Mouse (Mus musculus) thymus, postnatal 36 days (tissue): ENCODE measurements around the gene Tm4sf1.

Experiments used
- DNase-seq, 2 experiments: peaks; one replicate each; pipeline ENCODE4 v3.0.0; 2022; ENCODE audit warnings: mixed read lengths in 2 of 2

Tm4sf1 gene

DNA sequence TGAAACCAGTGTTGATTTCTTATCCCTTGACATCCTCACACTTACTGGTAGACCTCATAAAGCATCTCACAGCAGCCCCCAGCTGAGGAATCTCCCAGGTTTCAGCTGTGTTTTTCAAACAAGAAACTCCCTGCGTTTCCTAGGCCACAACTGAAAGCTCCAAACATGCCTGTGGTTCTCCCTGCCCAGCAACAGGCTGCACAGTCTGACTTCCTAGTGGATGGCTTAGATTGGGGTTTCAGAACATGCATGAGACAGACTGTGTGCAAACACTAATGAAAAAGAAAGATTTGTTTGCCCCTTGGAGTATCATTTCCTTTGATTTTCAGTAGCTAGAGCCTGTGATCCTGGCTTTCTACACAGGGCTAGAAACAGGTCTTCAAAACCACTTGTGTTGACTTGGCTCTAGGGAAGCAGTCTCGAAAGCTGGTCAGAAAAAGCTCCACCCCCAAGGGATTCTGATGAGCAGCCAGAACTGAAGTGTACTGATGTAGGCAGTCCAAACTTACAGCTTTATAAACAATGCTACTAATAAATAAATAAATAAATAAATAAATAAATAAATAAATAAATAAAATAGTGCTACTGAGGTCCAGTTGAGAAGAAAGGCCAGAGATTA lies at the start of gene Tm4sf1:
TSS of gene Tm4sf1 (minus strand) at position 68 of the 619 bp plus-strand sequence.
- DNase-seq: no peak

DNA sequence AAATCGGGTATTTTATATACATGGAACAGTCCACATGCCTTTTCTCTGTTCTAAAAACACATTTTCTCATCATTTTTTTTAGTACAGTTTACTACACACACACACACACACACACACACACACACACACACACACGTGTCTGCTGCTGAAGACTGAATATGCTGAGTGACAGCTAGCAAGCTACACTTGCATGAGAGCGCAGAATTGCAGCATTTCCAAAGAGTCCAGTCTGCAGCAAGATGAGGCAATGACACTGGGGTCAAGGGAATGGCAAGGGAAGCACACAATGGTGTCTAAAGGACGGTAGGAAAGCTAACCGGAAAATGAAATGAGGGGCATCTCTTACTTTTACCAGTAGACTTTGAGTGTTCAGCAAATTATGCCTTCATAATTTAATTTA lies 43.0 kb upstream of the Tm4sf1 start:
- no peak for DNase-seq

DNA sequence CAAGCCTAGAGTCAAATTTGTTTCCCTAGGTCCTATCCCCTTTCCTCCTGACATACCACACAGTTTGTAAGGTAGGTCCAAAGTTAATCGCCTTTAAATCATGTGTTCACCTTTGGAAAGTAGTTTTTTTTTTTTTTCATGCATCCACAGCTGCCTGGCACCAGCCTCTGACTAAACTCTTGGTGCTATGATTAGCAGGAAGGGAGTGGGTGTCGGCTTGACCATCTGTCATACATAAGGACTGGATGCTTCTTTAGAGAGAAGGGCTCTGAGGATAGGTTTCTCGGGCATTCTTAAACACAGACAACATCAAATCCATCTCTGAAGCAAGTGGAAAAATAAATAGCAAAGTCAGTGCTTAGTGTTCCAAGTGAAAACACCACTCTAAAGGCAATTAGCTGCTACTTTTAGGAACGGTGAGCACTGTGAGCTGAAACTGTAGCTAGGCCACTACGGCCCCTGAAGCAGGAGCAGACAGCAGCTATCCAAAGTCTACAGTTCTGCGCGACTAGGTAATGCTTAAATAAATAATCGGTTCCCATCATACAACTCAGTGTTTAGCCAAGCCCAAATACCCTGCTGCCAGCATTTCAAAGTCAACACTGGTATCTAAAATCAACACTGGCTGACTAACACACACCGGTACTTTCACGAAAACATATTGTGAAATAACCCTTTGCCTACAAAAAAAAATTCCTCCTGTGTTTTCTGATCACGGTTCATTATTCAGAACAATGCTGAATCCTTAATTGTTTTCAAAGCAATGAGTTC lies 42.2 kb upstream of the Tm4sf1 start:
- no peak for DNase-seq

DNA sequence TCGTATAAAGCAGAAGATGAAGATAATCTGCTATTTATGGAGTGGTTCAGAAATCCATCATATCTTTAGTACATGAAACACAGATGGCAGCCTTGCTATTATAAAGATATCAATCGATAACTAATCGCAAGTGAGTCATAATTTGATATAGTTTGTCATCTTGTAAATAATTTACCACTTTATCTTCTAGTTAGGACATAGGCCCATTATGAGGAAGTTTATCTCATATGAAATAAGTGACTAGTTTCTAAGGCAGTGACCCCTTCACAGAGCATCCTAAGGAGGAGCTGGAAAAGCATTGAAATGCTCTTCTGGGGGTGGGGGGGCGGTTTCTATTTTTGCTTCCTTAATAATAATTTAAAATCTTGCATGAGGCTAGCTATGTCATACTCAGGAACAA lies 41.2 kb upstream of the Tm4sf1 start:
- no peak for DNase-seq

DNA sequence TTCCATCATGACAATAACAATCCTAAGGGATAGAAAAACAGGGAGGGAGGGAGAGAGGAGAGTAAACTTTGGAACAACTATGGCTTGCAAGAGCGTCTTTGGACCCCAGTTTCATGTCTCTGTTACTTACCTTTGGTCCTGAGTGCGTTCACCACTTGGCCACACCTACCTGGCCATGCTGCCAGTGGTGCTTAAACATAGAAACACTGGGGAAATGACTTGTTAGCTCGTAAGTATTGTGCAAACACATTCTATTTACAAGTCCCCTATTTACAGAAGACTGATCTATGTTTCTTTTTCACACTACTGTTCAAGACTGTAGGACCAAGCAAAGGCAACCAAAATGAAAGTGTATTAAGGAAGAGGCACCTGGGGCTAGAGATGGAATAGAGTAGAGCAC lies 39.5 kb upstream of the Tm4sf1 start:
- DNase-seq: no peak

DNA sequence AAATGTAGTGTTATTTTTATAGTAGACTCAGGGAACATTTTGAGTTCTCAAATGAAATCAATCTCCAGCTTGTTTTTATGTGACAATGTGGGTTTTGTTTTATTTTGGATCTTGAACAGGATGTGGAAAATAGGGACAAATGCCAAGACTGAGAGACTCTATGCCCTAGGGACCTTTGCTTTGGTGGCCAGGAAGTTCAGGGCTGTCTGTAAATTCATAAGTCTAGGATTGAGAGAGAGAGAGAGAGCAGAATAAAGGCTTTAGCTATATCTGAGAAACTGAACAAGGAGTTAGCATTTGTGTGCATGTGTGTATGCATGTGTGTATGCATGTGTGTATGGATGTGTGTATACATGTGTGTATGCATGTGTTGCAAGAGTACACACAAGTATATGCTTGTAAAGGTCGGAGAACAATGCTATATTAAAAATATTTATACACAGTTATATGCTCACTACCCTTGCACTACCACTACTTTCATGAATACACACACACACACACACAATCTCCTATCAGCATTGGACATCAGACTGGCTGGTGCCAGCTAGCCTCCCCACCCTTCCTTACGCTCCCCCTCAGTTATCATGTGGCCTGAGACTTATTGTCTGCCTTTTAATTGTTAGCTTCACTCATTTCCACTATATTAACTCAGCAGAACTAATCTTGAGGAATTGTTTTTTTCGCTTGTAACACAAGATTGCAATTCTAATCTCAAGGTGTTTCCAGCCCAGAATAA lies 33.5 kb upstream of the Tm4sf1 start:
- no peak for DNase-seq

DNA sequence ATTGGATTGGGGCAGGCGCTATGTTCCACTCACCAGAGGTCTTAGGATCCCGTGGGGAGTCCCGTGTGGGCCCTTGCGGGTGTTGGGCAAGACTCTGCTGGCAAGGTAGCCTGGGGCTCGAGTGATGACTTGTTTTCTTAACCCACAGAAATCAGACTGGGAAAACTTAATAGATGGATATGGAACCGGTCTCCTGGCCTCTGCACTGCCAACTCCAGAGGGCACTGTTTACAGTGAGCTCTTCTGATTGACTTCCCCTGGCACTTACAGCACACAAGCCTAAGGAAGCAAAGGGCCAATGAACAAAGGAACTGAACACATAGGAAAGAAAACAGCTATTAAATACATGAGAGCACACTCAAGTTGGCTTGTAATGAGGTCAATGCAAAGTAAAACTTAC lies 26.2 kb upstream of the Tm4sf1 start:
- DNase-seq: no peak

DNA sequence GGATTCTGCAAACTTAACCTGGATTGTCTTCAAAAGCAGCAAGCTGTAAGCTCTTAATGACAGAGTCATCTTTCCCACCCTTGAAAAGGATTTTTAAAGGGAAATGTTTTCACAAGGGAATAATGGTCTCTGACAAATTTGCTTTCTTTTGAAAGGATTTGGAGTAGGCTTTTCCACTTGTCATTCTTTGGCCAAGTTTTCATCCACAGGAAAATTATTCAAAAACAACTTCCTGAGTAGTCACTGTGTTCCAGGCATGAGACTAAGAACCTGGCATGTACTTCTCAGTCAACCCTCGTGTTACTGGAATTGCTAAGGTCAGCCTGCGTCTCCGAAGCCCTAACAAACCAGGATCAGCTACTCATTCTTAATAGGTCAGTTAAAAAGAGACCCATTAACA lies 5.3 kb upstream of the Tm4sf1 start:
- no peak for DNase-seq

DNA sequence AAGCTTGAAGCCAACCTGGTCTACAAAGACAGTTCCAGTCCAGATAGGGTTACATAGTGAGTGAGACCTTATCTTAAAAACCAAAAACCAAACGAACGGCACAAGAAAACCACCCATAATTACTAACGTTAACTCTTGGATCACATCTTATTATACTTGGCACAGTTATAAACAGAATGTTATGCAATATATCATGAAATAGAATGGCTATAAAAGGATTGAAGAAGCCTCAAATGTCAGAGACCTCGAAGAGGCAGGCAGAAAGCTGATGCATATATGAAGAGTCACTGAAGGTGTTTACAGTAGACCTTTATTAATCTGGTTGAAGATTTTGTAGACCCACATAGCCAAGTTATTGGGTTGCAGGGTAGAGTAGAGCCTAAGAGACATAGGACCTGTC lies 3.8 kb upstream of the Tm4sf1 start:
- no peak for DNase-seq

DNA sequence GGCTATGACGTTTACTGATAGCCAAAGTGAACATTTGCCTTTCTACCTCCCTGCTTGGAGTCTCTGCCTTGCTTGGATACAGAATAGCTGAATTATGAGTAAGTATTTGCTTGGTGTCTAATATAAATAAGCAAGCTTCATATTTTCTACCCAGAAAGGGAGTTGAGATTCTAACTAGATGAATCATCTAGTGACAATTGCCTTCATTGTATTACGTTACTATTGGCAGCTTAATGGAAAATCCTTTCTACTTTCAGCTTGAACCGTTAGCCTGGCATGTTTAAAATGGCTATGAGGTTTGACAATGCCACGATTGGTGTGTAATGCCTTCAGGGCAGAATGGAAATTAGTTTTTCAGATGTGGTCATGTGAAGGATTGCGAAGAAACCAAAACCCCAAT lies 2.7 kb upstream of the Tm4sf1 start:
- no peak for DNase-seq

DNA sequence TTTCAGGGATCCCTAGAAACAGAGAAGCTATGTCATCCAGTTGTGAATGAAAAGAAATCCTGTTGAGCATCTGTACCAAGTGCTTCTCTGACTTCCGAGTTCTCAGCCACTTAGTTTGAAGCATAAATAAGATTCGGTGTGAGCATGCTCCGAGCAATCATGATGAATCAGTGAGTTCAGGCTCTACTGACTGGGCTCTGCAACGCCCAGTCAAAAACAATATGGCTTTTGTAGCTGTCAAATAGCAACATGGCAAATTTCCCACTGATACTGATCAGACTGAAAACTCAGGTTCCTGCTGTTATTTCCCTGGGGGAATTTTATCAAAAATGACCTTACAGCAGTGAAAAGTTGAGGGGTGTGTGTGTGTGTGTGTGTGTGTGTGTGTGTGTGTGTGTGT lies 2.3 kb upstream of the Tm4sf1 start:
- DNase-seq: no peak

DNA sequence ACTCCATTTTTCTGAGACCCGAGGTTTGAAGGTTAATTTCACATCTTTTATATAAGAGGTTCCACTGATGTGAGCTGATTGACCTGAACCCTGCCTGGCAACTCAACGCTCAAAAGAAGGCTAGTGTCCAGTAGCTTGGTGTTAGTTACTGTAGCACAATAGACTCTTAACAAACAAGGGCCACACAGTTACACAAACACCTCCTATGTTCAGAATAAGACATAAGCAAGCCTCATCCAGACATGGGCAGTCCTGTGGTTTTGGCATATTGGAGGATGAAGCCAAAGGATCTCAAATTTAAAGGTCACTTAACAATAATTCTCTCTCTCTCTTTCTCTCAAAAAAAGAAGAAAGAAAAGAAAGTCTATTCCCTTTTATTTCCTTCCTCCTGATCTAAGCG lies 1.7 kb upstream of the Tm4sf1 start:
- no peak for DNase-seq

DNA sequence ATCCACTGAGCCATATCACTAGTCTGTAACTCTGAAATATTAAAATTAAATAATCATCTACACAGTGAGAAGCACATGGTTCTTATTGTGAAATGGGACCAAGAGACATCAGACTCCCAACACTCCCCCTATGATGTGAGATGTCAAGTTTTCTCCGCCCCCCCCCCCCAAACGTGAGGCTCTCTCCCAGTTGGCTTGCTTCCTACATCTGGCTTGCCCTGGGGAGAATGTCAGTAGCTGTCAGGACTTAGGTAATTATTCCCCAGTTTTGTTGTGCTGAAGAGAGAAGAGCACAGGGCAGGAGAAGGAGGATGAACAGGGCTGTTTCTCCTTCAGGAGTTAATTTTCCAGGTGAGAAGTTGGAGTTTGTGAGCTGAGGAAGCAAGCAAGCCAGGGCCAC lies 1.1 kb upstream of the Tm4sf1 start:
- no peak for DNase-seq

DNA sequence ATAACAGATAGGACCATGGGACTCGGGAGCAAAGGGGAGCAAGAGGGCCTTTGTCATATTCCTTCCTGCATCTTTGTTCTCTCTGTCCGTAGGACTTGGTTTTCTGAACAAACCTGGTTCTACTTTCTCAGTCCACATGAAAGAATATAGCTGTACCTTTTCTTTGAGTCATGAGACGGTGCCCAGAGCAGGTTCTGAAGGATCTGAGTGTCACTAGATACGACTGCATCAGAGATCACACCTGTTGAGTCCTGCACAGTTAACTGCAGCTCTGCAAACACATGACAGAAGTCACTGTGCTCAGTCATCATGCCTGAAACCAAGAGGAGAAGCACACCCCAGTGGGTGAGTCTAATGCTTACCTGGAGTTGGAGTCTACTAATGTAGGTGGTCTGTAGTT lies 422 bp downstream of the Tm4sf1 start:
- no peak for DNase-seq

DNA sequence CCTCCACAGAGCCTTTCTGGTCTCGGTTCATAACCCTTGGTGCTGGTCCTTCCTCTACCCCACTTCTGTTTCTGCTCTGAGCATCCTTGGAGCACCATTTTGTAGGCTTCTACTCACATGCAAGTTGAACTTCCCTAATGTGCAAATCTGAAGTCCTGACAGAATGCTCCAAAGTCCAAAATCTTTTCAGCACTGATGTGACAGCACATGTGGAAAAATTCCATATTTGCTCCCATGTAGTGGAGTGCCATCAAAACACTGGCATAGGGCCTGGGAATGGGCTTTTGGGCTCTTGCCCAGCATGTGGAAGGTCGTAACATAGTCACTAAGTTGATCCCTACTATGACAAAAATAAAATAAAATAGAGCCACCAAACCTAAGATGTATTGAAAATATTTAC lies 3.8 kb downstream of the Tm4sf1 start:
- no peak for DNase-seq

DNA sequence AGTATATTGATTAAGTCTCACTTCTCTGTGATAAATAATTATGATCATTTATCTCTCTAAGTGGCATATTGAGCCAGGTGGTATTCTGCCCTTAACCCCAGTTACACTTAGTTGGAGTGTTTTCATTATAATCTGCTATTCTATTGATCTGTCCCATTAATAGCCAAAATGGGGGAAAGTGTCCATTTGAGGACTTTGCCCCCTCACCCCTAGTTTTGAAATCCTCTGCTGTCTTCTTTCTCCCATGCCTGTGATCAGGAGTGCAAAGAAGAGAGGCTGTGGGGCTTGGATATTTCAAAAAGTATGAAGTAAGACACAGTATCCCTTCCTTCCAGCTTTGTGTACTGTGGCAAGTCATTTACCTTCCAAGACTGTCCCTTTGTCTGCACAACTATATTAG lies 5.2 kb downstream of the Tm4sf1 start:
- DNase-seq: no peak

DNA sequence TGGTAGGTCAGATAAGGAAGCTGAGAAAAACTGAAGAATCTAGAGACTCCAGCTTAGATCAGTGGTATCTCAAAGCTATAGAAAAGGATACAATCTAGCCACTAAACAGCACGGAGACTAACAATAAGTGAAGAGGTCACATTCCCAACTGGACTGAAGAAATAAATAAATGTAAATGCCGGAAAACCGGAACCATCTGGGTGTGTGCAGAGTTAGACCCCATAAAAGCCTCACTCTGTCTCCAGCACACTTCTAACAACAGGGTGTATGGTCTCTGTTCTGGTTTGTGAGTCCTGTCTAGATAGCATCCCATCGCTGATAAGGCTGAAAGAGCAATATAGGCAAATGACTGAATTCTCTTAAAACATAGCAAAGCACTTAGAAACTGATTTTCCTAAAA lies 6.2 kb downstream of the Tm4sf1 start:
- no peak for DNase-seq

DNA sequence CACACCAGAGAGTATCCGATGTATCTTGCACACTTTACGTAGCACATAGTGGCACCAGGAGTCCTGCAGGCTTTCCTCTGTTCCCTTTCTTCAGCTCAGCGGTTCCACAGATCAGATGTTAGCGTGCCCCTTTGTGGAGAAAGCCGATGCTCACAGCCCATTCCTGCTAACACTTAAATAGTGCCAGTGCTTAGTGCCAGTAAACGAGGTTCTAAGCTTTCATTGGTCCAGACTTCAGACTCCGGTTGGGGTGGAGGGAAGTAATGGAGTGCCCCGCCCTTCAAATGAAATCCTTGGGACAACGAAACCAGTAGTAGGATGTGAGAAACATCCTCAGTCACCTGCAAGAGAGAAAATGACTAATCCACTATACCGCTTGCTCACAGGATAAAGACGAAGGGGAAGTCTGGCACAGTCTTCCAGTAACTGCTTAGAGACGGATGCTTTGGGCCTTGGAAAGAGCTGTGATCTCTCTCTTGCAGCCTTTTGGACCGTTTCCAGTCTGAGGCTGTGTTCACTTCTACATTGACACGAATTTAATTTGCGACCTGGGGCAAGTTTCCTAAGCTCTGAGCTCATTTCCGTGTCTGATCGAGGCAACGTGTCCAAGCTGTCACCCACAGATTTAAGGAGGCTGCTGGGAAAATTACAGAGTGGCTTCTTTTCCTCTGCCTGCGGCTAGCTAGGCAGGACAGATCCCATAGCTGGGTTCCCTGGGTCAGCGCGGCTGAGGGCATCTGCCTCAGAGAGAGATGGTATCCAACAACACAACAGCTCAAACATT lies 6.9 kb downstream of the Tm4sf1 start:
- no peak for DNase-seq

DNA sequence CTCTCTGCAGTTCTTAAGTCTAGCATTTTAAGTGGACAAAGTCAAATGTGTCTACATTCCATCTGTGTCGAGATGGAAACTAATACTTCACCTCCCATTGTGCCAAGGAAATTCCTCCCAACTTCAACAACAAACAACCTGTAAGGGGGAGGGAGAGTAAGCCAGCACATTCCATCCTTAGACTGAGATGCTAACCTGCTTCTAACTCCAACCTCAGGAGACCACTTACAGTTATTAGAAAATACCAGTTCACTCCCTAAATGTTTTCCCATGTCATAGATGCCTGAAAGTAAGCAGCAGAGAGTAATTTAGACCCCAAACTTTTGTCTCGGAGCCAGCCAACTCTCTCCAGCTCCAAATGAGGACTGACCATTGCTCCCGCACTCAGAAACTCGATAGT lies 7.9 kb downstream of the Tm4sf1 start:
- no peak for DNase-seq

DNA sequence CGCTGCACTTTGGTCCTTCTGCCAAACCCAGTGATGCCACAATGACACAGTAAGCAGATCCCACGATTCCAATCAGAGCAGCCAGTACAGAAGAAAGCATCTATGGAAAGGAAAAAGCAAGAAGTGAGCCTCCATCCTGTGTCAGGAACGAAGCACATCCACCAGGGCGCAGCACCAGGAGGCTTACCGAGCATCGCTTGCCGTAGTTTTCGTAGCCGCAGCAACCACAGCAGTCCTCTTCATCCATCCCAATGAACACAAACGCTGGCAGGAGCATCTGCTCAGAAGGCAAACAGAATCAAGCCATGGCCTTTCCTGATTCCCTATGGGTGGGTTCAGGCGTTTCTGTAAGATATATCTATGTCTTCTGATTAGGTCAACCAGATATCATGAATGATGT lies 9.0 kb downstream of the Tm4sf1 start:
- DNase-seq: no peak

DNA sequence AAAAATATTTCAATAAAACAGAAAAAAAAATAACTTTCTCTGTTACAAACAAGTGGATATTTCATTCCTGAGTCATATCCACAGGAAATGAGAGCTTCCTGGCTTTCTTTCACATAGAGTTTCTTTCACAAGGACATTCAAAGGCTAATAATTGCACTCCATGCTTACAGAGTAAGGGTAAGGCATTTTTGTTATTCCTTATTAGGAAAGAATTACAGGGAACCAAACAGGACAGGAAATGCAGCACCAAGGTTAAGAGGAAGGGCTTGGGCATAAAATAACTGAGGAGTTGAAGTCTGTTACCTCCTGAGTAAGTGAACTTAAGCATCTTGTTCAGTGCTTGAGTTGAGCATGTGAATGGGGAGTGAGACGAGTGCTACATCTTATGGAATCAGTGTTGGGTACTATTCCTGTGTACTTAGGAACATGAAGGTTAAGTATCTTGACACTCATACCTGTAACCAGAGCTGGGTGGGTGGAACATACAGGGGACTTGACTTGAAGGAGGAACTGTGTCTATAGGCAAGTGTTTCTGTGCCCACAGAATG lies 12.8 kb downstream of the Tm4sf1 start:
- DNase-seq: no peak

DNA sequence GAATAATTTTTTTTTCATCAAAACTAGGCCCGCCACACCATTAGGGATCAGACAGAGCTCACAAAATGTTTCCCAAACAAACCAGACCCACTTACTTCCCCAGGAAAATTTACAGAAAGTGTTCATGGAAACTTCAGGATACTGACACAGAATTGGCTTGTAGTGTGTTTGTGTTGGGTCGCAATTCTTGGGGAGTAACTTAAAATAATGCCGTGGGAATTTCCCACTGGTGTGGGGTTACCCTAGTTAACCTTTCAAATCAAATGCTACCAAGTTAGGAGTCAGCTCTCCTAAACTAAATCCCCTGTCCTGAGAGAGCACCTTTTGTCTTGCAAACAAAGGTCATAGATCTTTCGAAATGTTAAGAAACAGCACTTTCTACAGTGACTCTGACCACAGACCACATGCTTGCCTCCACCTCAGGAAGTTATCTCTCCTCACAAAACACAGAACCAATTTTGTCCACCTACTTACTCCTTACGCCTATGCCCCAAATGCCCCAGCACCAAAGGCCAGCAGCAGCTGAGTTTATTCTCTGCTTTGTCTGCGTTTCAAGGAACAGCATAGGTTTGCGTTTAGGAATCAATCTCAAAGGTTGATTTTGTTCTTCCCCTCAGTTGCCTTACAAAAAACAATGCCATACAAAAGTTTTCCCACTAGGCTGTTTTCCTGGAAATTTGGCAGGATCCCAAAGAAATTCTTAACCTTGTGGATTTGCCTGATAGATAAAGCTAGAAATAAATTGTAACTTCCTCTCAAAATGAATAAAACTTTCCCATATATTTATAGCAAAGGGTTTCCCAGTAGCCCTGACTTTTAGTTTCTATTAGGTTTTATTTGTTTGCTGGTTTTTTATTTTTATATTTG lies 13.7 kb downstream of the Tm4sf1 start:
- DNase-seq: no peak
